Mouse (Mus musculus): ENCODE results near the gene Krtap19-2. TPM values are rescaled to one million over a fixed set of nuclear protein-coding genes. Genes with fewer than 3 reads are reported as not detected.

Gene Krtap19-2
- not detected in 2 replicates for polyA plus RNA-seq (2016; fragmentation: Nextera tagmentation; extraction: Ambion mirVana)

DNA sequence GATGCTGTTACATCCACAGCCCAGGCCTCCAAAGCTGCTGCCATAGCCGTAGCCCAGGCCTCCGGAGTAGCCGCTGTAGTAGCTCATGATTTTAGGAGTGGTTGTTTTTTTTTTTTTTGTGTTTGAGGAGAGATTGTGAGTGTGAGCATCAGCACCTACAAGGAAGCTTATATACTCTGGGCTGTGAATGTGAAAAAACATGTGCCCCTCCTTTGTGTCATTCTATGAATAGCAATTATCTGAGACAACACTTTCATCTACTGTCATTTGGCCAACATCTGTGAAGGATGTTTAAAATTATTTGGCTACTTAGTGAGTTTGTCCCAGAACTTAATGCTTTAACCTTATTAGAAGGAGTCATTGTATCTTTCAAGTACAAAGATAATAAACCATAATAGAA is at the start of gene Krtap19-2:
TSS of gene Krtap19-2 (minus strand) at position 101 of the 400 bp plus-strand sequence.
- Histone ChIP-seq H3K4me3 (no peak within 1 kb of the TSS), H3K9me3 (no peaks in the 10 kb centered on the region), H3K36me3 (no peaks in the 10 kb centered on the region), H3K27ac (no peak within 1 kb of the TSS), H3K4me1 (no peaks in the 10 kb centered on the region), H3K27me3 (ENCODE audit: insufficient read depth, poor library complexity, severe bottlenecking) (no peaks in the 10 kb centered on the region)
- no peak for DNase-seq (ENCODE audit: low spot score)
- 93% methylated on average over 3 of the region's 3 CpGs for WGBS

DNA sequence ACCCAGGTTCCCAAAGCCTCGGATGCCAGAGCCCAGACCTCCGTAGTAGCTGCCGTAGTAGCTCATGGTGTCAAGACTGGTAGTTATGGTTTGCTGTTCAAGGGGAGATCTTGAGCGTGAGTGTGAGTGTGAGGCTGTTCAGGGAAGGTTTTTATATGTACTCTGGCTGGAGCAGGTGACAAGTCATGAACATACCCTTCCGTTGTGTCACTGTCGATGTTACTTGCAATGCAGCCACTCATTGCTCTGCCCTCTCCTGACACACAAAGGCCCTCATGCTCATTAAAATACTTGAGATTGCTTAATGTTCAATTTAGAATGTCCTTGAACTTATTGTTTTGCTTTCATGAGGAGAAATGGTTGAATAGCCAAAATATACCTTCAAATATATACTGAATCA is 22.3 kb upstream of the Krtap19-2 start, which contains the start of gene Krtap19-5:
TSS of gene Krtap19-5 (minus strand) at position 101 of the 400 bp plus-strand sequence.
- no peak for DNase-seq (ENCODE audit: low spot score)
- Histone ChIP-seq H3K4me1 (no peaks in the 10 kb centered on the region), H3K27me3 (ENCODE audit: insufficient read depth, poor library complexity, severe bottlenecking) (no peaks in the 10 kb centered on the region), H3K9me3 (no peaks in the 10 kb centered on the region), H3K36me3 (no peaks in the 10 kb centered on the region), H3K4me3 (no peak within 1 kb of the TSS), H3K27ac (no peak within 1 kb of the TSS)
- 85% methylated on average over 6 of the region's 6 CpGs for WGBS

DNA sequence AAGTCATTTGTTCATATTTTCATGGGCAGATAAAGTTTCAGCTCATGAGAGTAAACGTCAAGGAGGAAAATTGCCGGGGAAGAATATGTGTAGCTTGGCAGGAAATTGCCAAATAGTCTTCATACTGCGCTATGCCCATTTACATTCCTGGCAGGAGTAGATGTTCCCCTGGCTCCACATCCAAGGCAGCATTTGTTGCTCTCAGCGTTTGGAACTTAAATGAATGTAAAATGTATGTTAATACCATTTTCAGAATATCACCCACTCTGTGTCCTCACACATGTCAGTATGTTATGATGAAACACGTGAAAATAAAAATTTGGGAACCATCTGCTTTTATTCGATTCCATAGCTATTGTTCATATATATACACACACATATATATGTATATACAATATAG is 12.8 kb upstream of the Krtap19-2 start:
- H3K4me1 ChIP-seq, result no peaks in the 10 kb centered on the region
- H3K27me3 ChIP-seq (ENCODE audit: insufficient read depth, poor library complexity, severe bottlenecking), result no peaks in the 10 kb centered on the region
- H3K4me3 ChIP-seq, result no peak overlapping the region
- H3K27ac ChIP-seq, result no peak overlapping the region
- DNase-seq (ENCODE audit: low spot score), result no peak
- no peaks in the 10 kb centered on the region for H3K9me3 ChIP-seq
- WGBS, result 85% methylated on average over 6 of the region's 6 CpGs
- no peaks in the 10 kb centered on the region for H3K36me3 ChIP-seq

DNA sequence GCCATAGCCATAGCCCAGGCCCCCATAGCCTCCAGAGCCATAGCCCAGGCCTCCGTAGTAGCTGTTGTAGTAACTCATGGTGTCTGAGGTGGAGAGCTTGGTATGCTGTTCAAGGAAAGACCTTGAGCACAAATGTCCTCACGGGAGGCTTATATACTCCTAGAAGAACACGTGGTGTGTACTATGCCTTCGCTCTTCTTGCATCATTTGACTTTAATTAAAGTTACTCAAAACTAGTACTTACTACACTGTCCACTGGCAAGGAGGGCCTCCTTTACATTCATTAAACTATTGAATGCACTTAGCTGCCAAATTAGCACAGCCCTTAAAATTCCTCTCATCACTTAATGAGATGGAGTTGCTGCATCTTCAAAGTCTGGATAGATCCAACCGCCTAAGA is 10.9 kb upstream of the Krtap19-2 start, which contains the start of gene Krtap19-4:
TSS of gene Krtap19-4 (minus strand) at position 101 of the 400 bp plus-strand sequence.
- H3K27ac ChIP-seq, result no peak within 1 kb of the TSS
- no peaks in the 10 kb centered on the region for H3K9me3 ChIP-seq
- no peak for DNase-seq (ENCODE audit: low spot score)
- H3K36me3 ChIP-seq, result no peaks in the 10 kb centered on the region
- no peak within 1 kb of the TSS for H3K4me3 ChIP-seq
- no peaks in the 10 kb centered on the region for H3K4me1 ChIP-seq
- H3K27me3 ChIP-seq (ENCODE audit: insufficient read depth, poor library complexity, severe bottlenecking), result no peaks in the 10 kb centered on the region
- 79% methylated on average over 5 of the region's 5 CpGs for WGBS

DNA sequence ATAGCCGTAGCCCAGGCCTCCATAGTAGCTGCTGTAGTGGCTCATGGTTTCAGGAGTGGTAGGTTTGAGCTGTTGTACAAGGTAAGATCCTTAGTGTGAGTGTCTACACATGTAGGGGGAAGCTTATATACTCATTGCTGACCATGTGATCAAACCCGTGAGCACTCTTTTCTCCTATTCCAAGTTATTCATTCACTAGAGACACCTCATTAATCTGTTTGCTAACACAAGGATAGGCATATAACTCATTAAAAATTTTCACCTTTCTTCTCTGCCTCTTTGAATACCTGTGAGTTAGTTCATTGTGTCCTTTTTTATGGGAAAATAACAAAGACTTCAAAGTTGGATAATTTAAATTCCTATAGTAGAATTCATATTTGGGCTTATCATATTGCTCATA is 3.9 kb upstream of the Krtap19-2 start, which contains the start of gene Krtap19-3:
TSS of gene Krtap19-3 (minus strand) at position 101 of the 400 bp plus-strand sequence.
- H3K27me3 ChIP-seq (ENCODE audit: insufficient read depth, poor library complexity, severe bottlenecking), result no peaks in the 10 kb centered on the region
- H3K4me1 ChIP-seq, result no peaks in the 10 kb centered on the region
- DNase-seq (ENCODE audit: low spot score), result no peak
- no peak within 1 kb of the TSS for H3K4me3 ChIP-seq
- 88% methylated on average over 2 of the region's 2 CpGs for WGBS
- no peak within 1 kb of the TSS for H3K27ac ChIP-seq
- no peaks in the 10 kb centered on the region for H3K9me3 ChIP-seq
- H3K36me3 ChIP-seq, result no peaks in the 10 kb centered on the region

DNA sequence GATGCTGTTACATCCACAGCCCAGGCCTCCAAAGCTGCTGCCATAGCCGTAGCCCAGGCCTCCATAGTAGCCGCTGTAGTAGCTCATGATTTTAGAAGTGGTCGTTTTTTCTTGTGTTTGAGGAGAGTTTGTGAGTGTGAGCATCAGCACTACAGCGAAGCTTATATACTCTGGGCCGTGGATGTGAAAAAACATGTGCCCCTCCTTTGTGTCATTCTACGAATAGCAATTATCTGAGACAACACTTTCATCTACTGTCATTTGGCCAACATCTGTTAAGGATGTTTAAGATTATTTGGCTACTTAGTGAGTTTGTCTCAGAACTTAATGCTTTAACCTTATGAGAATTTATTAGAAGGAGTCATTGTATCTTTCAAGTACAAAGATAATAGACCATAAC is 4.8 kb downstream of the Krtap19-2 start, which contains the start of gene Krtap19-1:
TSS of gene Krtap19-1 (minus strand) at position 101 of the 400 bp plus-strand sequence.
- Histone ChIP-seq H3K36me3 (no peaks in the 10 kb centered on the region), H3K4me3 (no peak within 1 kb of the TSS), H3K4me1 (no peaks in the 10 kb centered on the region), H3K27me3 (ENCODE audit: insufficient read depth, poor library complexity, severe bottlenecking) (no peaks in the 10 kb centered on the region), H3K27ac (no peak within 1 kb of the TSS), H3K9me3 (no peaks in the 10 kb centered on the region)
- 81% methylated on average over 6 of the region's 6 CpGs for WGBS
- DNase-seq (ENCODE audit: low spot score), result no peak

DNA sequence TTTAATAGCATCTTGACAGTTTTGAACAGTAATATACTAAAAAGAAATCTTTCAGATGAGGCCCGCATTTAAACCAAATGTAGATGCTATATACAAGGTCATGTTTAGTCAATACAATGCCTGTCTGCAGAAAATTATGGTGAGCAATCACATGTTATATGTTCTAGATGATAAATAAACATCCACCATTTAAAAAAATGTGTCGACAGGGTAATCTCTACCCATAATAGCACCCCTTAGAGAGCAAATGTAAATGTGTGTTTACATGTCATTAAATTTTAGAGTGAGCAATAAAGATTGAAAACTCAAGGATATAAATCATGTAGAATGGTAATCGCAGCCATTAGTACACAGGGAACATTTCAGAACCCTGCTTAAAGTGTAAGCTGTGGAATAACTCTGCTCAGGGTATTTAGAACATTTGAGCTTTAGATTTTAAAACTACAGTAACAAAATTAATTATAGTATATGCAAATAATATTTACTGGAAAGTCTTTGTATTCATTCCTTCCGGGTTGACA is 9.1 kb downstream of the Krtap19-2 start:
- Histone ChIP-seq H3K36me3 (no peaks in the 10 kb centered on the region), H3K9me3 (no peaks in the 10 kb centered on the region), H3K4me3 (no peak overlapping the region), H3K27me3 (ENCODE audit: insufficient read depth, poor library complexity, severe bottlenecking) (no peaks in the 10 kb centered on the region), H3K4me1 (no peaks in the 10 kb centered on the region), H3K27ac (no peak overlapping the region)
- DNase-seq (ENCODE audit: low spot score), result no peak
- 86% methylated on average over 4 of the region's 4 CpGs for WGBS

DNA sequence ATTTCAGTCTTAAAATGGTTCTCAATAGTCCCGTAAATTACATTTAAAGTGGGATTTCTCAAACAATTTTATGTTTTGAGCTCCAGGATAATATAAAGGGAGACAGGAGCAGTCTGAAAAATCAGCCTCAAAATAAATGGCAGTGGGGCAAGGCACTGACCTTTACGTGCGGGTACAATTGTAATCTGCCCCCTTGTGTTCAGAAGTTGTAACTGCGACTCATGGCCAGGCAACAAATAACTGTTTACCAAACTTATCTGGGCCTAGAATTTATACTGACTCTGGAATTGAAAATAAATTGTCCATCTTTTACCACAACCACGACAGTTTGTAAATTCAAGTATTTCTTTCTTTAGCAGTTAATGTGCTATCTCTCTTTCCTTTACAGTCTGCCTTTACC is 22.6 kb downstream of the Krtap19-2 start:
- no peaks in the 10 kb centered on the region for H3K36me3 ChIP-seq
- no peak overlapping the region for H3K4me3 ChIP-seq
- H3K27me3 ChIP-seq (ENCODE audit: insufficient read depth, poor library complexity, severe bottlenecking), result no peaks in the 10 kb centered on the region
- 13% methylated on average over 5 of the region's 5 CpGs for WGBS
- no peak for DNase-seq (ENCODE audit: low spot score)
- no peaks in the 10 kb centered on the region for H3K9me3 ChIP-seq
- H3K27ac ChIP-seq, result no peak overlapping the region
- H3K4me1 ChIP-seq, result no peaks in the 10 kb centered on the region

DNA sequence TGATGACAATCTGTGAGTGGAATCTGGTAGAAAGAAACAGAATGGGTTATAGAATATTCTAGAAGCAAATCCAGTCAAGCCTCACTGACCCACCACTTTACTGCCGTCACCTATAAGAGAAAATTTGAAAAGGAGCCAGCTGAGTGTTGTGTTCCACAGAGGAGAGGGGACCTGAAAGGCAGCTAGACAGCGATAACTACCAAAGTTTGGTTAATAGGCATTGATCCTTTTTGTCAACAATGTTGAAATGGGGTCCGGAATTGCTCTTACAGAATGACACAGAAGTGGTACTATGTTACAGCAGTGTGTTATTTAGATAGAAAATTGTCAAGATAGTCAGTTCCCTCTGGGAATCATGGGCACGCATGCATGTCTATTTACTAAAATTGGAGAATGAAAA is 25.5 kb downstream of the Krtap19-2 start:
- H3K4me3 ChIP-seq, result no peak overlapping the region
- 88% methylated on average over 4 of the region's 4 CpGs for WGBS
- H3K27me3 ChIP-seq (ENCODE audit: insufficient read depth, poor library complexity, severe bottlenecking), result no peaks in the 10 kb centered on the region
- no peaks in the 10 kb centered on the region for H3K9me3 ChIP-seq
- H3K27ac ChIP-seq, result no peak overlapping the region
- no peaks in the 10 kb centered on the region for H3K4me1 ChIP-seq
- no peaks in the 10 kb centered on the region for H3K36me3 ChIP-seq
- no peak for DNase-seq (ENCODE audit: low spot score)

DNA sequence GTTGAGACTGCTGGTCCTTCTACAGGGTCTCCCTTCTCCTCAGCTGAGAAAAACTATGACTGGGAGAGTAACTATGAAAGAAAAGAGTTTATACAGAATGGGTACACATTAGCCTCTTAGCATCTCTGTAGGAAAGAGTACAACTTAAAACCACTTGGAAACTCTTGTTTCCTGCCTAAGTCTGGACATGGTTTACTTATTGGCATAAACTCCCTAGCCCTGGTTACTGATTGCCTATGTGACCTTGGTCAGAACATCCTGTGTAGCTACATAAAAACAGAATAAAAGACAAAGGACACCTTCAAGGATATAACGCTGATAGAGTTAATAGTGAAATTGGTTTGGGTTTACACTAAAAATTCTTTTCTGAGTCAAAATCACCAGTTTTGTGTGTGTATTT is 26.7 kb downstream of the Krtap19-2 start:
- Histone ChIP-seq H3K4me3 (no peak overlapping the region), H3K4me1 (no peaks in the 10 kb centered on the region), H3K27ac (no peak overlapping the region), H3K27me3 (ENCODE audit: insufficient read depth, poor library complexity, severe bottlenecking) (no peaks in the 10 kb centered on the region), H3K9me3 (no peaks in the 10 kb centered on the region), H3K36me3 (no peaks in the 10 kb centered on the region)
- WGBS, result 92% methylated on average over 1 of the region's 1 CpGs
- DNase-seq (ENCODE audit: low spot score), result no peak

DNA sequence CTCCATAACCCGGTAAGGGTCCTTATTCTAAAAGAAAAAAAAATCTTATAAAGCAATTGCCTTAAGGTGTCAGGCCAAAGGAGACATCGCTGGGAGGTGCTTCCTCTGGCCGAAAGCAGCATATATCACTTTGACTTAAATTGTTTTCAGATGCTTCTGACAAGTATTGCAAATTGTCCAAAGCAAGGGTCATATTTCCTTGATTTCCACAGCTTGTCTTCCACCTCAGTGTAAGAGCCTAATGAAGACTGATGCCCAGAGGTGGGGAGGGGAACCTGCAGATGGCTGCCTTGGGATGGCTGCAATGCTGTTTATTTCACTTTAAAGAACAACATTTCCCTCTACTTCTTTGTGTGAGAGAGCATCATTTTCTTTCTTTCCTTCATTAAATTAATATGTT is 47.1 kb downstream of the Krtap19-2 start:
- Histone ChIP-seq H3K36me3 (no peaks in the 10 kb centered on the region), H3K27ac (no peak overlapping the region), H3K4me3 (no peak overlapping the region), H3K4me1 (no peaks in the 10 kb centered on the region), H3K27me3 (ENCODE audit: insufficient read depth, poor library complexity, severe bottlenecking) (no peaks in the 10 kb centered on the region), H3K9me3 (no peaks in the 10 kb centered on the region)
- 75% methylated on average over 3 of the region's 3 CpGs for WGBS
- DNase-seq (ENCODE audit: low spot score), result no peak

DNA sequence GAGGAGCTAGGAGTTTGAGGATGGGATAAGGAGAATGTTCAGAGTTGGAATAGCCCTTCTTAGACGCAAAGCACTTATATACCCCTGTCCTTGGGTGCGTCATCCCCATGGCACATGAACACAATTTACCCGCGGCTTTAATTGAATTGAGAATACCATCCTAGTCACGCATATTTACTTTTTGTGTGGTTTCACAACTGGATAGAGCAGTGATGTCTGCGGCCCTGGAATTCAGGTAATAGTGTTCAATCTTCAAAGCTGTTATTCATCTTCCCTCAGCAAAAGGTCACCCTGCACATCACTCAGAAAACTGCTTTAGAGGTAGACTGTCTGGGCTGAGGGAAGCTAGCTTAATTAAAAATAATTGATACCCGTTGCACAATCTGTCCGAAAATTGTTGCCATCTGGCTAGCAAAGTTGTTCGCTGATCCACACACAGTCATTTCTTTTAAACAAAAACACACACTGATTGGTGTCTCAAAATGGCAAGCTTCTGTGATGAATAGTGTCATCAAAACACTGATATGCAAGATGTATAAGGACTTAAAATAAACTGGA is 47.9 kb downstream of the Krtap19-2 start, which contains the start of gene Krtap14:
TSS of gene Krtap14 (minus strand) at position 51 of the 558 bp plus-strand sequence.
- Histone ChIP-seq H3K27ac (no peak within 1 kb of the TSS), H3K36me3 (no peaks in the 10 kb centered on the region), H3K4me3 (no peak within 1 kb of the TSS), H3K4me1 (no peaks in the 10 kb centered on the region), H3K9me3 (no peaks in the 10 kb centered on the region), H3K27me3 (ENCODE audit: insufficient read depth, poor library complexity, severe bottlenecking) (no peaks in the 10 kb centered on the region)
- no peak for DNase-seq (ENCODE audit: low spot score)
- 83% methylated on average over 9 of the region's 9 CpGs for WGBS

DNA sequence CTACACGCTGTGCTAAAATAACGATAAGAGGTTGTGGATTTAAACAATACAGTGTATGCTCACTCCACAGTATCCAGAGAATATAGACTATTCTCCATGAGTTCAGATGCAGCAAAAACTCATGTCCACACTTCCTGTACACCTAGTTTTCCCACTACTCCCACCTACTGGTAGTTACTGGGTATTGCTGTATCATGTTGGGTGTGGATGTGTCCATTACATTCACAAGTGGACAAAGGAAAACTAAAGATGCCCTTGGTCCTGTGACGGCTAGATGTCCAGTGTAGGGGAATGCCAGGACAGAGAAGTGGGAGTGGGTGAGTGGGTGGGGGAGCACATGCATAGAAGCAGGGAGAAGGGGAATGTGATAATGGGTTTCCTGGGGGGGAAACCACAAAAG is 50.3 kb downstream of the Krtap19-2 start:
- H3K27ac ChIP-seq, result no peak overlapping the region
- WGBS, result 82% methylated on average over 3 of the region's 3 CpGs
- no peaks in the 10 kb centered on the region for H3K27me3 ChIP-seq (ENCODE audit: insufficient read depth, poor library complexity, severe bottlenecking)
- no peaks in the 10 kb centered on the region for H3K9me3 ChIP-seq
- no peaks in the 10 kb centered on the region for H3K4me1 ChIP-seq
- DNase-seq (ENCODE audit: low spot score), result no peak
- no peaks in the 10 kb centered on the region for H3K36me3 ChIP-seq
- no peak overlapping the region for H3K4me3 ChIP-seq

All from heart, embryonic 10.5 days (tissue).